Mouse (Mus musculus) midbrain, embryonic 10.5 days (tissue): ENCODE data around the gene Meis2. TPM values are rescaled to one million over a fixed set of nuclear protein-coding genes. Genes with fewer than 3 reads are reported as not detected.

Source experiments
- DNase-seq: peaks from one replicate; pipeline ENCODE4 v3.0.0-alpha.2; 2017; ENCODE audit warnings: low spot score
- H3K27ac ChIP-seq: fragments of 300-500 bp; sonication (generic); replicated peaks from 2 replicates; pipeline ENCODE4 v1.5.1; 2016; ENCODE audit warnings: mild to moderate bottlenecking
- H3K27me3 ChIP-seq: fragments of 300-500 bp; sonication (generic); 2 replicates; pipeline ENCODE4 v1.6.1; 2016; ENCODE audit warnings: low read depth, mild to moderate bottlenecking; ENCODE audit not compliant: poor library complexity, severe bottlenecking
- H3K36me3 ChIP-seq: fragments of 300-500 bp; sonication (generic); 2 replicates; pipeline ENCODE4 v1.6.1; 2016; ENCODE audit warnings: mild to moderate bottlenecking, moderate library complexity
- H3K4me1 ChIP-seq: fragments of 300-500 bp; sonication (generic); 2 replicates; pipeline ENCODE4 v1.6.1; 2016
- H3K4me3 ChIP-seq: fragments of 300-500 bp; sonication (generic); 2 replicates; pipeline ENCODE4 v1.5.1; 2016; ENCODE audit warnings: mild to moderate bottlenecking, moderate library complexity
- H3K9me3 ChIP-seq: fragments of 300-500 bp; sonication (generic); replicated peaks from 2 replicates; pipeline ENCODE4 v1.6.1; 2016; ENCODE audit warnings: mild to moderate bottlenecking
- WGBS: fragments of 180-500 bp; shearing (Covaris S2); methylation state at CpG from one replicate; pipeline ENCODE4 v1.1.7; 2016; 5-methylcytosine and 5-hydroxymethylcytosine counted together
- polyA plus RNA-seq: library from polyadenylated mRNA; unstranded; fragments of >200 nt; fragmentation: Nextera tagmentation; extraction: Ambion mirVana; gene quantifications from 2 replicates; pipeline ENCODE4 v1.2.1, GENCODE M21; 2016

Meis2 gene
- polyA plus RNA-seq, 1 experiment from 2014 or later = 34.4 TPM

- H3K4me3 ChIP-seq = peak overlapping the region; percentile 16
- peak; percentile 33 for DNase-seq
- peaks cover 92% of the 10 kb centered on the region for H3K27me3 ChIP-seq
- H3K27ac ChIP-seq = no peak overlapping the region
- H3K36me3 ChIP-seq = peaks cover under 1% of the 10 kb centered on the region; the same call in 1 of the 2 replicates
- WGBS = 2% methylated on average over 8 of the region's 8 CpGs
- no peaks in the 10 kb centered on the region for H3K9me3 ChIP-seq
- peaks cover 72% of the 10 kb centered on the region for H3K4me1 ChIP-seq
Measured at GRCm38 (mm10) chr2:115858246-115858645, 207.4 kb downstream of the Meis2 start.

GRCm38 (mm10) chr2:115857123-115858080 is 208.2 kb downstream of the Meis2 start:
- 0 out of 2 replicates have a peak overlapping the region, but pooled peaks have one; percentile 4 for H3K4me3 ChIP-seq
- H3K27ac ChIP-seq = no peak overlapping the region
- H3K36me3 ChIP-seq = no peaks in the 10 kb centered on the region
- H3K9me3 ChIP-seq = no peaks in the 10 kb centered on the region
- 3% methylated on average over 11 of the region's 11 CpGs for WGBS
- H3K27me3 ChIP-seq = peaks cover 92% of the 10 kb centered on the region
- peak; percentile 26 for DNase-seq
- H3K4me1 ChIP-seq = peaks cover 78% of the 10 kb centered on the region

GRCm38 (mm10) chr2:115856401-115857073 is 209.1 kb downstream of the Meis2 start:
- Histone ChIP-seq H3K4me3 (peak overlapping the region; percentile 48), H3K27ac (no peak overlapping the region), H3K9me3 (no peaks in the 10 kb centered on the region), H3K27me3 (peaks cover 92% of the 10 kb centered on the region), H3K4me1 (peaks cover 79% of the 10 kb centered on the region), H3K36me3 (no peaks in the 10 kb centered on the region)
- DNase-seq = no peak
- WGBS = 1% methylated on average over 13 of the region's 13 CpGs

- Histone ChIP-seq H3K4me1 (peaks cover 72% of the 10 kb centered on the region), H3K27me3 (peaks cover 92% of the 10 kb centered on the region), H3K4me3 (peak overlapping the region; percentile 48), H3K36me3 (no peaks in the 10 kb centered on the region), H3K27ac (no peak overlapping the region), H3K9me3 (no peaks in the 10 kb centered on the region)
- peak; percentile 87 for DNase-seq
- under 1% methylated on average over 33 of the region's 33 CpGs for WGBS
Measured at GRCm38 (mm10) chr2:115855511-115856400, 209.9 kb downstream of the Meis2 start.

GRCm38 (mm10) chr2:115854828-115855311 is 210.8 kb downstream of the Meis2 start:
- peaks cover 92% of the 10 kb centered on the region for H3K27me3 ChIP-seq
- WGBS = under 1% methylated on average over 25 of the region's 25 CpGs
- H3K4me3 ChIP-seq = peak overlapping the region; percentile 28; the same call in 1 of the 2 replicates
- no peak overlapping the region for H3K27ac ChIP-seq
- peaks cover 63% of the 10 kb centered on the region for H3K4me1 ChIP-seq
- no peaks in the 10 kb centered on the region for H3K36me3 ChIP-seq
- no peaks in the 10 kb centered on the region for H3K9me3 ChIP-seq
- peak; percentile 43 for DNase-seq

GRCm38 (mm10) chr2:115854007-115854827 is 211.4 kb downstream of the Meis2 start:
- Histone ChIP-seq H3K4me1 (peaks cover 56% of the 10 kb centered on the region), H3K4me3 (peak overlapping the region; percentile 28; the same call in 1 of the 2 replicates), H3K27ac (no peak overlapping the region)

GRCm38 (mm10) chr2:115853221-115853620 is 212.4 kb downstream of the Meis2 start:
- peaks cover 47% of the 10 kb centered on the region for H3K4me1 ChIP-seq
- H3K27me3 ChIP-seq = peaks cover 84% of the 10 kb centered on the region
- no peaks in the 10 kb centered on the region for H3K9me3 ChIP-seq
- no peak overlapping the region for H3K27ac ChIP-seq
- DNase-seq = no peak
- peak overlapping the region; percentile 49; the same call in 1 of the 2 replicates for H3K4me3 ChIP-seq
- H3K36me3 ChIP-seq = no peaks in the 10 kb centered on the region
- 4% methylated on average over 4 of the region's 4 CpGs for WGBS

More at GRCm38 (mm10) chr2:115854007-115854827, 211.4 kb downstream of the Meis2 start:
- Histone ChIP-seq H3K36me3 (no peaks in the 10 kb centered on the region), H3K9me3 (no peaks in the 10 kb centered on the region), H3K27me3 (peaks cover 92% of the 10 kb centered on the region)
- peak; percentile 28 for DNase-seq
- WGBS = 2% methylated on average over 14 of the region's 14 CpGs

GRCm38 (mm10) chr2:115852615-115853014 is 213.0 kb downstream of the Meis2 start:
- no peak overlapping the region; the same call in 1 of the 2 replicates for H3K27ac ChIP-seq
- peaks cover 78% of the 10 kb centered on the region for H3K27me3 ChIP-seq

GRCm38 (mm10) chr2:115852109-115852508 is 213.5 kb downstream of the Meis2 start:
- Histone ChIP-seq H3K4me3 (peak overlapping the region; percentile 49), H3K36me3 (no peaks in the 10 kb centered on the region), H3K27me3 (peaks cover 72% of the 10 kb centered on the region), H3K4me1 (peaks cover 36% of the 10 kb centered on the region), H3K27ac (no peak overlapping the region), H3K9me3 (no peaks in the 10 kb centered on the region)
- no peak for DNase-seq
- 21% methylated on average over 11 of the region's 11 CpGs for WGBS

More at GRCm38 (mm10) chr2:115852615-115853014, 213.0 kb downstream of the Meis2 start:
- H3K4me3 ChIP-seq = peak overlapping the region; percentile 49
- DNase-seq = peak; percentile 70
- H3K4me1 ChIP-seq = peaks cover 41% of the 10 kb centered on the region
- no peaks in the 10 kb centered on the region for H3K9me3 ChIP-seq
- WGBS = under 1% methylated on average over 22 of the region's 22 CpGs
- no peaks in the 10 kb centered on the region for H3K36me3 ChIP-seq

- Histone ChIP-seq H3K27ac (no peak overlapping the region), H3K4me3 (no peak overlapping the region), H3K4me1 (peaks cover 25% of the 10 kb centered on the region), H3K9me3 (no peaks in the 10 kb centered on the region), H3K27me3 (peaks cover 66% of the 10 kb centered on the region), H3K36me3 (no peaks in the 10 kb centered on the region)
- DNase-seq = no peak
- WGBS = 80% methylated on average over 4 of the region's 4 CpGs
Measured at GRCm38 (mm10) chr2:115850961-115851360, 214.7 kb downstream of the Meis2 start.

GRCm38 (mm10) chr2:115842821-115843220 is 222.8 kb downstream of the Meis2 start:
- no peak overlapping the region for H3K4me3 ChIP-seq

More at GRCm38 (mm10) chr2:115842821-115843220, 222.8 kb downstream of the Meis2 start:
- H3K9me3 ChIP-seq = no peaks in the 10 kb centered on the region
- no peaks in the 10 kb centered on the region for H3K4me1 ChIP-seq
- H3K36me3 ChIP-seq = no peaks in the 10 kb centered on the region
- H3K27ac ChIP-seq = no peak overlapping the region
- no peak for DNase-seq
- H3K27me3 ChIP-seq = no peaks in the 10 kb centered on the region
